Mouse (Mus musculus) lung, postnatal 4 days (tissue): ENCODE data around the gene Nmnat1.
A peak's percentile ranks its signal among the peaks of the same experiment; 100 is the strongest.

Experiments used
- DNase-seq, 2 experiments: peaks; one replicate each; pipeline ENCODE4 v3.0.0; 2021

Nmnat1 gene

GRCm38 (mm10) chr4:149485053-149485824 lies at the start of gene Nmnat1, which contains the start of gene Lzic:
Gene Nmnat1 (minus strand): TSS chr4:149485202.
Gene Lzic (plus strand): TSS chr4:149485229.
- DNase-seq = peak; percentile 95 to 97

GRCm38 (mm10) chr4:149529691-149530090 lies 44.7 kb upstream of the Nmnat1 start:
- no peak for DNase-seq

- DNase-seq = no peak
These were observed 42.8 kb upstream of the Nmnat1 start for GRCm38 (mm10) chr4:149527621-149528354.

- DNase-seq = no peak
These were observed 41.3 kb upstream of the Nmnat1 start for GRCm38 (mm10) chr4:149526330-149526729.

DNA sequence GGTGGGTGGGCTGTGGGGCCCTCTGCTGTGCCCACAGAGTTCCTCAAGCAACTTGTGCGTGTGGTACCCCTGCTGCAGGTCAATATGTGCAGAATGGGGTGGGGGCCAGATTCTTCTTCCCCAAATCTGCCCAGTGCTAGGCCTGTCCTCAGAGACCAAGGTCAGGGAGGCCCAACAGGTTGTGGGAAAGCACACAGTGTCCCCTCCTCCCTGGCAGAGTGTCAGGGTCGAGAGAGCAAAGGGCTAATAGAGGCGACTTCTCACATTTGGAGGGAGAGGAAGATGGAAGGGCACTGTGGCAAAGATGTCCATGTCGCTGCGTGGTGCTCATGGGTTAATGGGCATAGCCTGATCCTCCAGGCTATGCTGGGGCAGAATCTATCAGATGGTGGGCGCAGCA lies 40.8 kb upstream of the Nmnat1 start:
- no peak for DNase-seq

GRCm38 (mm10) chr4:149525170-149525569 lies 40.2 kb upstream of the Nmnat1 start:
- no peak for DNase-seq

DNA sequence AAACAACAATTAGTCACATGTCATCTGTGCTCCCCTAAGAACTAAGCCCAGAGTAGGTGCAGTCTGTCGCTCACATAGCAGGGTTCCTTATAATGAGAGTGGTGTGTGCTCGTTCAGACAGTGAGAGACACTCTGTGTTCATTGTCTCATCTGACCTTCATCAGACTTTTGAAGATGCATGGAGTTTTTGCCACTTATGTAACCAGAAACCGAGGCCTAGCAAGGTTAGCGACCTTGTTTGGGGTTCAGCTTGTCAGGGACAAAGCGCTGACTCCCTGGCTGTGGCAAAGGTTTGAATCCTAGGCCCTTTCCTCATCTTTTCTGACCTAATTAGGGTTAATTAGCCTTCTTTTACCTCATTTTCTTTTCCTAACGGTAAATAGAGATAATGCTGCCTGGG lies 39.0 kb upstream of the Nmnat1 start:
- no peak for DNase-seq

GRCm38 (mm10) chr4:149521258-149521657 lies 36.3 kb upstream of the Nmnat1 start:
- no peak for DNase-seq

DNA sequence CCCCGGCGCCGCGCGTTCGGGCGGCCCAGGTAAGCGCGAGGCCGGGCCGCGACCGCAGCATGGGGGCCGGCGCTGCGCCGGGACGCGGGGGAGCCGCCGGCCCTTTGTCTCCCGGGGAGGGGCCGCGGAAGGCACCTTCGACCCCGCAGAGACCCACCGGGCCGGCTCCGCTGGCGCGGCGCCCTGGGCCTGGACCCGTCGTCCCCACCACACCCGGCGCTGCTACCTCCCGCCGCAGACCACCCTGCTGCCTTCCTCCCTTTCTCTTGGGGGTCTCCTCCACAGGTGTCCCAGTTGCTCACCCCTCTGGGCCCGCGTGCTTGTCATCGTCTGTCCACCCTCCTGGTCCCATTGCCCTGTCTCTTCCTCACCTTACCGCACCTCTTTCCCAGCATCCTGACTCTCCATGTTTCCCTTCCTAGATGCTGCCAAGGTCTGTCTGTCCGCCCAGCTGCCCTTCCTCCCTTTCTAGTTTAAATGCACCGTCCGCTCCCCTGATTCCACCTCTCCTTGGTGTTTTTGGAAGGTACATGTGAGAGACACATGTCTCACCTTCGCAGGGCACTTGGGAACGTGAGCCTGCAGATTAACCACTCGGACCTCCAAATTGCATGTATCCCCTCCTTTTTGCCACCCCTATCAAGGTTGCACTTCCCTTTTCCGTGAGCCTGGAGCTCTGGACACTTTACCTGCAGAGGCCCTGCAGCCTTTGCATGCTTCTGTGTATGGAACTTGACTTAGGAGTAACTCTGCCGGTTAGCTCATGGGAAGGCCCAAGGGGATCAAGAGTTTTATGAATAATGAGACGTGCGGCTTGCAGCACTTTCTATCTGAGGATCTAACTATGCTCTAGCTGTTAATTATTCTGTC lies 33.6 kb upstream of the Nmnat1 start:
- peak in 1 of 2 experiments; percentile 22 for DNase-seq

GRCm38 (mm10) chr4:149517868-149518340 lies 32.9 kb upstream of the Nmnat1 start, which contains the start of gene Ctnnbip1:
Gene Ctnnbip1 (plus strand): TSS chr4:149518236.
- DNase-seq = peak; percentile 98 to 99

DNA sequence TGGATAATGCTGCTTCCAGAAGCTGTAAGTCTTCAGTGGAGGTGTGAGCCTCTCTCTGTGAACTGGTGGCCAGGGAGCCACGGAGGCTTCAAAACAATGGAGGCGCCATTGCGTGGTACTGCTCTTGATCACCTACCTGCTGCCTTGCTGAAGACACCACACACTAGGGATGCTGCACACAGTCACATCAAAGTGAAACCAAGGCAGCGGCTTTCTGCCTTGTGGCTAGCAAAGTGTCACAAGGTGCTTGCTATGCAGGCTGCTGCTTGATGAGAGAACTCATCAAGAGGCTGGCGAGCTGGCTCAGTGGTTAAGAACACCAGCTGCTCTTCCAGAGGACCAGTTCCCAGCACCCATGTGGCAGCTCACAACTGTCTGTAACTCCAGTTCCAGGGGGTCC lies 30.7 kb upstream of the Nmnat1 start:
- no peak for DNase-seq

DNA sequence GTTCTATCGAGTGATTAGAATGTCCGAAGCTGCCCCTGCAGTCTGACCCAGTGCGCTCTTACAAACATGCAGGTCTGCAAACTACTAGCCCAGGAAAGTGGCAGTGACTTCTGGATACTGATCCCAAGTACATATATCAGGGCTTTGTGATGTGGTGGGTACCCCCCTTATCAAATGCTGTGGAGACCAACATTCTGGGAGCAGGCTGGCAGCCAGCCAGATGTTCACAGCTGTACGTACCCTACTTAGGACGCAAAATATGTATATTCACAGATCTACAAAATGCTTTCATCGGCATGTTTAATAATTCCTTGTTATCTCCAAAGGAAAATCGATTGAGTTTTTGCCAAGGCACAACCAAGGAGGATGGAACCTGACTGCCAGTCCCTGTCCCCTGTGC lies 27.1 kb upstream of the Nmnat1 start:
- no peak for DNase-seq

DNA sequence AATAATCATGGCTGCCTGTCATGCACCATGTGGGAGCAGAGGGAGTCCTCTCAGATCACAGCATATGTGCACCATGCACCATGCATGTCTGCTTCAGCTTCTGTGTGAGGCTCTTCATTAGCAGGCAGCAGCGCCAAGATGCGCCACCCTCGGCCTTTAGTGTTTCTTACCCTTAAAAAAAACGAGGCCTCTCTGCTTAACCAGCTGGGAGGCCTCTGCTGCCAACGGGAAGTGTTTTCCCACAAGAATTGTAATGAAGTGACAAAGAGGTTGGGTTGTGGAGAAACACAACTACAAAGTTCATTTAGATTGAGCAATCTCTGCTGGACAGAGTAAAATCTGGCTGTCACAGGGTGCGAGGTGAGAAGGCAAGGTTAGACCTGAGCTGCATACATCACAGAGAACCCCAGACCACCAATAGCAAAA lies 26.2 kb upstream of the Nmnat1 start:
- DNase-seq = peak; percentile 35 to 75

DNA sequence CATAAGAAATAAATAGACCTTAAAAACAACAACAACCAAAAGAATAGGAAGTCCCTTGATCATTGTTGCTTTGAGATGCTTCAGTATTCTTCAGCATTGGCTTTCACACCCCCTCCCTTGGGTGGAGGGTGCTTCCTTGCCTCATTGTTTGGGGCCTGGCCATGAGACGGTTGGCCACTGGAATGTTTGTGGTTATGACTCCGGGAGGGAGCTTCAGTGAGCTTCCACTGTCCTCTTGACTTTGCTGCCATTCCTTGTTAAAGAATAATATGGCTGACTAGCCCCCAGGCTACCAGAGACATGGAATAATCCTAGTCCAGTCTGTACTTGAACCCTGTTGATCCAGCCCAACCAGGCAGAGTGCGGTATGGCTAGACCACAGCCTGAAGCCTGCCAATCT lies 21.9 kb upstream of the Nmnat1 start:
- no peak for DNase-seq

- no peak for DNase-seq
These were observed 20.4 kb upstream of the Nmnat1 start for GRCm38 (mm10) chr4:149505261-149505967.

DNA sequence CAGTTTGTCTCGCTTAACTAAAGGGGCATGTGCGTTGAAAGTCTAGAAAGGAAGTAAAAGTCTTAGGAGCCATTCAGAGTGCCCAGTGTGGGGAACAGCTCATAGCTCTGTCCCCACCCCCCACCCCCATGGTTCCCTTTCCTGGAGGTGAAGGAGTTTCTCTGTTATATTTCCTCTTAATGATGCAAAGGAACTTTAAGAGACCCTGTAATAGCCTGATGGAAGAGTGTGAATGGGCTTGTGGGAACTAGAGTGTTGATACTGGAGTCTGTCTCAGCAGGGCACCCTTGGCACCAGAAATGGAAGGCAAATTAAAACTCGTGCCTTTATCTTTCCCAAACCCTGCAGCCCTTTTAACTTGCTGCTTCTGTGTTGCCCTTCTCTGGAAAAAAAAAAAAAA lies 19.9 kb upstream of the Nmnat1 start:
- DNase-seq = no peak

DNA sequence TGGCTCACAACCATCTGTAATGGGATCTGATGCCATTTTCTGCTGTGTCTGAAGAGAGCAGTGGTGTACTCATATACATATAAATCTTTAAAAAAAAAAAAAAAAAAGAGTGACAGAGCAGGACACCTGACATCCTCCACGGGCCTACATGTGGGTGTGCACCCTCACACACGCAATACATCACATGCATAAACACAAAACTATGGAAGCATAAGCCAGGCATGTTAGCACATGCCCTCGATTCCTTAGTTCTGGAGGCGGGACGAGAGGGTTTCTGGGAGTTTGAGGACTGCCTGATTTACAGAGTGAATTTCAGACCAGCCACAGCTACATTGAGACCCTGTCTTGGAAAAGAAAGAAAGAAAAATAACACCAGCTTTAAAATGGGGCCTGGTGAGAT lies 19.4 kb upstream of the Nmnat1 start:
- no peak for DNase-seq

GRCm38 (mm10) chr4:149499790-149500189 lies 14.8 kb upstream of the Nmnat1 start:
- no peak for DNase-seq

- DNase-seq = no peak
These were observed 13.9 kb upstream of the Nmnat1 start for GRCm38 (mm10) chr4:149498901-149499300.

- DNase-seq = no peak
These were observed 11.6 kb upstream of the Nmnat1 start for GRCm38 (mm10) chr4:149496612-149497011.

- no peak for DNase-seq
These were observed 6.1 kb upstream of the Nmnat1 start for GRCm38 (mm10) chr4:149491151-149491550.
